Mouse (Mus musculus) cerebellum, postnatal 25 days (tissue): ENCODE measurements around the gene Odf4.
"Not testable (repeated sequence)": the region's sequence is repeated elsewhere in the genome, so short reads cannot be mapped to it uniquely, and the experiment has no call there.

Source experiments
- DNase-seq, 2 experiments: peaks; one replicate each; pipeline ENCODE4 v3.0.0; 2021; ENCODE audit warnings: mixed read lengths in 2 of 2

Odf4 gene

DNA sequence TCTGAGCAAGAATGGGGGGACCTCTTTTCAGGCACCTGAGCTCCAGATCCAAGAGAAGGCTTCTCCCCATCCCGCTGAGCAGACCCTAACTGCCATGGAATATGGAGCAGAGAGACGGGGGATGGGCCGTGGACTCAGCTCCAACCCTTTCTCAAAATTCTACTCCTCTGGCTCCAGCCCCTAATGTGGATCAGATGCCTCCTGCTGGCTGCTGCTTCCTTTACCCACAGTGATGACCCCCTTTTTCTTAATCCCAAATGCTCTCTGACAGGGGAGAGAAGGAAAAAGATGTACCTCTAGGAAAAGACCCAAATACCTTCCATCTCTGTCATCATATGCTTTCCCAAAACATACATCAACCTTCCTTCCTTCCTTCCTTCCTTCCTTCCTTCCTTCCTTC is at the start of gene Odf4:
Gene Odf4, minus strand, starts transcription at position 101 of the 400 bp plus-strand sequence.
- DNase-seq, result no peak

DNA sequence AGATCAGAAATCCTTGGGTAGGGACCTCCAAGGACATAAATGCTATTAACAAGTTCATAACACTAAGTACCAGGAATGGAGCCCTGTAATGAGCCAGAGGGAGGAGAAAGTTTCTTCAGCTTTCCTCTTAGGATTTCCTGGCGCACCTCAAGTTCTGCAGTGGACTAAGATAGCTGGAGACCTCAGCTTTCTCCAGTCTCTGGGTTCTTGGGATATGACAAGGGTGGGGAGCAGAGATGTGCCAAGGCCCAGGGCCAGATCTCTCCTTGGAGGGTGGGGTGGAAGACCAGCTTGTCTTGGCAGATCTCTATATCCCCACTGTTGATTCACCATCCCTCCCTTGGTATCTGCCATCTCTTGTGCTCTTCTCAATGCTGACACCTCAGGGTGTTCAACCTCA is 48.7 kb upstream of the Odf4 start:
- no peak for DNase-seq

DNA sequence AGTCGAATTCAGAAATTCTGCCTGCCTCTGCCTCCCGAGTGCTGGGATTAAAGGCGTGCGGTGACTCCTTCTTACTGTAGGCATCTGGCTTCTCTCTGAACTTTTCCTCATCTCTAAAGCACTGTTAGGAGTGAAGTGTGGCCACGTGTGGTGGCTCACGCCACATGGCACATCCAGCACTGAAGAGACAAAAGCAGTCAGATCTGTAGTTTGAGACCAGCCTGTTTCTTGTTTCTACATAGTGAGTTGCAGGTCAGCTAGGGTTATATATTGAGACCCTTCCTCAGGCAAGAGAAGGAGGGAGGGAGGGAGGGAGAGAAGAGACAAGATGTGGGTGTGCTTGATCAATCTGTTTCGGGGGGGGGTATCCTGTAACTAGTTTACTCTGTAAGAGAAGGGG is 48.2 kb upstream of the Odf4 start, which contains the start of gene Rangrf:
Gene Rangrf, minus strand, starts transcription at position 101 of the 400 bp plus-strand sequence.
- DNase-seq, result no peak

DNA sequence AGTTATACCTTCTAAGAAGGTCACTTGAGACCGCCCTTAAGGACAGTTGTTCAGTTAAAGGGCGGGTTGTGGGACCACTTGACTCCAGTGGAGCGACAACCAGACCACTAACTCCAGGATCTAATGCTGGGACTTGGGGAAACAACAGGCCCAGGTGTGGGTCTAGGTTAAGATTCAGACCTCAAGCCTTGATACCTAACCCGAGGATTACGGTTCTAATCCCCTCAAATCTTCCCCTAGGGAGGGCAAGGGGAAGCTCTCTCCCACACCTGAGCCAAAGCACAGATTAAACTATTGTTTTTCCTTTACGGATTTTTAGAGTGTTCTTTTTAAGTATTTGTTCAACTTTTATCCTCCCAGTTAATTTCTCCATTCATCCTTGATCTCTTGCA is 47.2 kb upstream of the Odf4 start:
- no peak for DNase-seq

DNA sequence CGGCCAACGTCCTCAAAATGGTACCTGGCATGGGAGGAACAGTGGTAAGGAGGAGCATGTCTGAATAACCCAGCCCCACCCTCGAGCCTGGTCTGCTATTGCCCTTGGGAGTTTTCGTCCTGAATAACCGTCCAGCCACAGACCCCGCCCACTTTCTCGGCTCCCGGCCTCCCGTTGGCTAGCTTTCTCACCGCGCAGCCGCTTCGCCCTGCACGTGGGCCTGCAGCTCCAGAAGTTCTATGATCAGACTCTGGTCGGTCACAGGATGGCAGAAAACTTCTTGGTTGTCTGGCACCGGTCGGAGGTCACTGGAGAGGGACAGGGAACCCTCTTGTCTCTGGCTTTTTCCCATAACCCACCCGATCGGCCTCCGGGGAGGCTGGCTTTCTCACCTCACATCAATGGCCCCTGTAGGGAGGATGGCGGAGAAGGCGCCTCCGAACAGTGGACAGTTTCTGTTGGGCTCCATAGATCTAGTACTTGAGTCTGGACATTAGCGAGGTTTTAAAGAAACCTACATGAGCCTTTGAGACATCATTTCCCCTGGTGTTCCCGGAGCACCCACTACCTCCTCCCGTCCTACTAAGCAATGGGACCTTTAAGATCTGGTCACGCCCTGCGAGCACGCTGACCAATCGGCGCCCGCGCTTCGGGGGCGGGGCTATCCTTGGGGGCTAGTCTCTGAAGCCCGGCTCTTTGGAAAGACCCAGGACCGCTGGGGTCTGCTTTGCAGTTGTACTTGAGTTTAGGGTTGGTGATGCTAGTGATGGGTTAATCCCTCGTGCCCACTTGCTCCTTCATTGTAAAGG is 46.6 kb upstream of the Odf4 start:
- DNase-seq, result peak; percentile 86 to 93

DNA sequence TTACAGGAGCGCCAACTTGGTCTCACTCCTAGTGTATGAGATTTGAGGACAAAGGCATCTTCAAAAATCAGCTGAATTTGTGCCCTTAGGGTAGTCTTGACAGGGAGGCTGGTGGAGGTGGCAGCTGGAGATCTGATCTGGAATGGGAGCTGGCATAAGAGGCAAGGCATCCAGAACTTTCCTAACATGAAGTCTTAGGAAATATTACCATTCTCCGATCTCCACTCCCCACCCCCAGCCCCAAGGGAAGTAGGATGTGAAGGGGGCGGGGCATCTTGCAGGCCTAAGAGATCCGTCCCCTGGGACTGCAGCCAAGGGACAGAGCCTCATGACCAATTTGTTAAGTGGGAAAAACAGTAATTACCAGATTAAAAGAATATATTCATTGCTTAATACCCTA is 43.4 kb upstream of the Odf4 start:
- no peak for DNase-seq

DNA sequence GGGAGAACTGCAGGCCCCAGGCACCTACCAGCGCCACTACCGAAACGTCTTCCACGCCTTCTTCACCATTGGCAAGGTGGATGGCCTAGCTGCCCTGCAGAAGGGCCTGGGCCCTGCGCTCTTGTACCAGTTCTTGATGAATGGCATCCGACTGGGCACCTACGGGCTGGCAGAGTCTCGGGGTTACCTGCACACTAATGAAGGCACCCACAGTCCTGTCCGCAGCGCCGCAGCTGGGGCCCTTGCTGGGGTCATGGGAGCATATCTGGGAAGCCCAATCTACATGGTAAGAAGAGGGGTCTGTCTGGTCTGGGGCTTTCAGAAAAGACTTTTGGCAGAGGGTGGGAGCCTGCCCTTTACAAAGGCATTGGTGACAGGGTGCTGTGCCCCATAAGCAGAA is 41.9 kb upstream of the Odf4 start:
- DNase-seq, result peak in 1 of 2 experiments; percentile 17

DNA sequence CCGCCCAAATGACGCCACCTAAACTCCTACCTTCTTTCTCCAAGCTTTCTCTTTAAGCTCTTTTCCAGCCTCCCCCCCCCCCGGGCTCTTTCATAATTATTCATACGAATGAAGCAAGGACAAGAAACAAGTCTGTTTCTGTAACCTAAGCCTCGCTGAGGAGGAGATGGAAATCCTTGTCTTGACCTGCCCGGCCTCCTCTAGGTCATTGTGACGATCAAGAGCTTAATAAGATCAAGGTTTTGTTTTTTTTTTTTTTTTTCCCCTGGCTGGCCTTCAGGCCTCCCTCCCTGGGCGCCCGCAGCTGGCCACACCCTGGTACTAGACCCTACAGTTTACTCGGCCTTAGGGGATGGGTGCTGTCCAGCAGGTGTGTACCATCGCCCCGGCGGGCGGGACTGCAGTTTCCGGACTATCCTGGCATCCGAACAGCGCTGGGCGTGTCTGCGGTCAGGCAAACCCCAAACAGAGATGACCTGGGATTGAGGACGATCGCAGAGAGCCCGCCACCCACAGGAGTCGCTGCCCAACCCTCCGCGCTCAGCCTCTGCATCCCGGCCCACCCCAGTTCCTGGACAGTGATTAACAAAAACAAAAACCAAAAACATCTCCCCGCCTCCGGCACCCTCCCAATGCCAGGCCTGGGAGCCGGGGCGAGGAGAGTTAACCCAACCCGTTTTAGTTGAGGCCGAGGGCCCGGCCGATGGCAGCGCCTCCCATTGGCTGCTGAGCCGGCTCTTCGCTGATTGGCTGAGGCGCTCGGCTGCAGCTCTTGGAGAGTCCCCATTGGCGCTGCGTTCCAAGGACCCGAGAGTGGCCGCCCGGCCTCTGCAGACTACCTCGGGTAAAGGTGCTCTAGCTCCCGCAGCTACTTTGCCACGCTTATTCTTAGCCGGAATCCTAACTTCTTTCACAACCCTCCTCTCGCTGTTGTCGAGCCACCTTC is 40.7 kb upstream of the Odf4 start, which contains the start of gene Slc25a35:
Gene Slc25a35, plus strand, starts transcription at position 795 of the 946 bp plus-strand sequence.
- DNase-seq, result peak; percentile 95 to 96

DNA sequence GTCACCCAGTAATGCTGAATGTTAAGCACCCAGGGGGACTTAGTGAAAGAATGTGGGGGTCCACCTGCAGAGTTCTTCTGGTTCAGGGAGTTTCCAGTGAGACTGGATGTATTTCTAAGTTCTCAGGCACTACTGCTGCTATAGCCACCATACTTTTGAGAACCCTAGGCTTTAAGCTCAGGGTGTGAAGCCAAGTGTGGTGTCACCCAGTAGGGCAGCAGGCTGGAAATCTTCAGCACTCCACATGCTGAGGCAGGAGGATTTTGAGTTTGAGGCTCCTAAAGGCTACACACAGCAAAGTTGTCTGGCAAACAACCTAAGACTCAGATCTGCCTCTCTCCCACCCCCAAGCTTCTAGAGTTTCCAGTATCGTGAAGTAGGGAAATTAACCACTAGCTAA is 39.7 kb upstream of the Odf4 start:
- no peak for DNase-seq

DNA sequence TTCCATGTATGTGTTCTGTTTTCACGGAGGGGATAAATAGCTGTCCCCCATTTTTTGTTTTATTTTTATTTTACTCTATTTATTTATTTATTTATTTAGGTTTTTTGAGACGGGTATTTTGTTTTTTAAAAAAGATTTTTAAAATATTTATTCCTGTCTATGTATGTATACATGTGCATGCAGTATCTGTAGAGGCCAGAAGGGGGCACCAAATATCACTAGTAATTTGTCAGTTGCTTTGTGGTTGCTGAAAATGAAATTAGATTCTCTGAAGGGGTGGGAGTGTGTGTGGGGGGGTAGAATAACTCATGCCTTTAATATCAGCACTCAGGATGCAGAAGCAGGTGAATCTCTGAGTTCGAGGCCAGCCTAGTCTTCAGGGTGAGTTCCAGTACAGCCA is 39.0 kb upstream of the Odf4 start:
- DNase-seq, result peak; percentile 60 to 82

DNA sequence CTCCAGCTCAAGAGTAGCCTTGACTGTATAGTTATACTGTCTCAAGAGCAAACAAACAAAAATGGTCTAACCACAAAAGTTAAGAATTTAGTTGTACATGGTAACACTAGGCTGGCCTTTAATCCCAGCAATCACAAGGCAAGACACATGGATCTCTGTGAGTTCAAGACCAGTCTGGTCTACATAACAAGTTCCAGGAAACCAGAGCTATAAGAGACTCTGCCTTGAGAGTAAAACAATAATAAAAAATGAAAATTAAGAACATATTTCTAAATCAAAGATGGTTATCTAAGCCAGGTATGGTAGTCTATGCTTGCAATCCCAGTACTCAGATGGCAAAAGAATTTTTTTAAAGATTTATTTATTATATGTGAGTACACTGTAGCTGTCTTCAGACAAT is 38.2 kb upstream of the Odf4 start:
- DNase-seq, result no peak

DNA sequence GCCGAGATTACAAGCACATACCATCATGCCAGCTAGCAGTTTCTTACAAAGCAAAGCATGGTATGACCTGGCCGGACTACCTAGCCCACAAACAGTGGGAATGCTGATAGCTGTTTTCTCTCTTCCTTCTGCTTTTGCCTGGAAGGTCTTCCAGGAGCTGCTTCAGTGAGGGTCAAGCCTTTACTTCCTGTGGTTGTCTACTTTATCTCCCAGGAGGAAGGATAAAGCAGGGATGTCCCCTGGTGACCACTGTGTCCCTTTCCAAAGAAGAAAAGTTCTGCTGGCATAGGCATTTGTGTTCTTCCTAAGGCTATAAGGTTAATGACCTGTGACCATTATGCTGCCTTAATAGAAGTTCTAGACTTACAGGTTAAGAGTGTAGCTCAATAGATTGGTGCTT is 36.5 kb upstream of the Odf4 start:
- DNase-seq, result no peak

DNA sequence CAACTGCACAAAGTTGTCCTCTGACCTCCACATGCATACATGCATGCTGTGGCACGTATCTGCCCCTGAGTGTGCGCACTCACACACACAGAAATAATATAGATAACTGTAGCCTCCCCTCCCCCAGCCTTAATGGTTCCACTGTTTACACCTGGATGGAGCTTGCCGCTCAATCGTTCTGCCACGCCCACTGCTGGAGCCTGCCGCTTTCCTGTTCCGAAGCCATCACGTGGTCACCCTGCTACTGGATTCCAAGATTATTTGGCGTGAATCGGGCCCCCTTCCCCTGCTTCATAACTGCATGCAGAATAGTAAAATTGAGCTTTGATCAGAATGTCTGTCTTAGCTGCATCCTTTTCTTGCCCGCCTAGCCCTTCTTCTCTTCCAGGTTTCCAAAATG is 35.3 kb upstream of the Odf4 start:
- DNase-seq, result not testable (repeated sequence)

DNA sequence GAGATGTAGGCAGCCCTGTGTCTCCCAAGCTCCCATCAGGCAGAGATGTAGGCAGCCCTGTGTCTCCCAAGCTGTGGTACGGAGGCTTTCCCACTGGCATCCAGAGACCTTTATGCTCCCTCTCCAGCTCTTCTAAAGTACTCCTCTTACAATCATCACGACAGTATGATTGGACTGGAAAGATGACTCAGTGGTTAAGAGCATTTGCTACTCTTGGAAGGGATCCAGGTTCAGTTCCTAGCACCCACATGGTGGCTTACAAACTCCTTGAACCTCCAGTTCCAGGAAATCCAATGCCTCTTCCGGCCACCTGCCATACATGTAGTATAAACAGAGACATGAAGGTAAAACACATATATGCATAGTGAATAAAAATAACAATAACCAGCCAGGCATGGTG is 34.7 kb upstream of the Odf4 start:
- no peak for DNase-seq

DNA sequence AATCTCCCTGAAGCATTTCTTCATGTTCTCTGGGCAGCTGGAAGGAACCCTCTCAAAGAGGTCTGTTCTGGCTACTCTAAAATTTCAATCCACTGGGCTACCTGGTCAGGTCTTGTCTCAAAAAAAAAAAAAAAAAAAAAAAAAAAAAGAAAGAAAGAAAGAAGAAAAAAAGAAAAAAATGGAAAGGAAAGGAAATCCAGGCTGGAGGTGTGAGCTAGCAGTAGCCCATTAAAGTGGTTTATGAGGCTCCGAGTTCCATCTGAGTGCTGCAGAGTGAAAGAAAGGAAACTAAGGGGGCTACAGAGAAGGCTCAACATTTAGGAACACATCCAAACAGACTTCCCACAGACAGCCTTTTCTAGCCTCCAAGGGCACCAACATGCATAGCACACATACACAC is 31.1 kb upstream of the Odf4 start:
- no peak for DNase-seq

DNA sequence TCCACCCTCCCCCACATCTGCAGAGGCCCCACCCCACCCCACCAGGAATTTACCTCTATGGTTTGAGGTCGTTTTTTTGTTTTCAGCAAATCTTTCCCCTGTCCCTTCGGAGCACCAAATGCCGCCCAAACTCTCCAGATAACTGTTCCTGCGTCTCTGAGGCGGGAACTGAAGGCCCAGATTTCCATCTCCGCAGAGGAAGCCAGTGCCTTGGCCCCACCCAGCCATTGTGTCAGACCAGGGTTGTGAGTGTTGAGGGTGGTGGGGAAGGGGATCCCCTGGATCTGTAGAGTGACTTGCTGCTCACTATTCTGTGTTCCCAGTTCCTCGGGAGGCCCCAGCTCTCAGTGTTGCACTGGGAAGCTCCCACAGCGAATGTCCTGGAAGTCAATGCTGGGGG is 30.4 kb upstream of the Odf4 start, which contains the start of gene Arhgef15:
Gene Arhgef15, minus strand, starts transcription at position 173 of the 400 bp plus-strand sequence.
- no peak for DNase-seq

DNA sequence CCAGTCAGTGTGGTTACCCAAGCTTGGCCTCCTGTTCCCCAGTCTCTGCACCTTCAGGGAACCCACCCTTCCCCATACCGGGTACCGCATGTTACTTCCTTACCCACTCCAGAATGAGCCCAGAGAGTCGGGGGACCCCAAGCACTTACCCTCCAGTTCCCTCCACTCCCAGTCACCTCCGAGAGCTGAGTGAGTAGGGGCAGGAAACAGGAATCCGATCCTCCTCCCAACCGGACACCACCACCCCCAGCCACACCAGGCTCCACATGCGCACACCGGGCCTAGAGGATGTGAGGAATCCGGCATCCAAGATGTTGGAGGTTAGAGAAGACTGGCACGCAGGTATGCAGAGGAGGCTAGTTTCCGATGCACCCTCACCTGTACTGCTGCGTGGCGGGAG is 29.8 kb upstream of the Odf4 start:
- DNase-seq, result no peak

DNA sequence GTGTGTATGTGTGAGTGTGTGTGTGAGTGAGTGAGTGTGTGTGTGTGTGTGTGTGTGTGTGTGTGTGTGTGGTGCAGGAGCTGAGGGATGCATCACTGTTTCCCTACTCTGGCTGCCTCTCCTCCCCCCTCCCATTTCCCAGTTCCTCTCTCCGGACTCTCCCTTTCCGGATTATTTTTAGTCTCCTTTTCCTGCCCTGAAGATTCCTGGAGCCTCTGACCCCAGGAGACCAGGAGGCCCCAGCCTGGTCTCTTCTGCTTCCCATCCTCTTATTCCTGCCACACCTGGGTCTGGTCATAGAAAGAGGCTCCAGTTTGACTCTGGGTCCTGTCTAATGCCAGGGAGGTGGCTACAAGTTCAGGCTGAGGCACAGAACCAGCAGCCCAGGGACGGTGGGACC is 29.2 kb upstream of the Odf4 start:
- no peak for DNase-seq

DNA sequence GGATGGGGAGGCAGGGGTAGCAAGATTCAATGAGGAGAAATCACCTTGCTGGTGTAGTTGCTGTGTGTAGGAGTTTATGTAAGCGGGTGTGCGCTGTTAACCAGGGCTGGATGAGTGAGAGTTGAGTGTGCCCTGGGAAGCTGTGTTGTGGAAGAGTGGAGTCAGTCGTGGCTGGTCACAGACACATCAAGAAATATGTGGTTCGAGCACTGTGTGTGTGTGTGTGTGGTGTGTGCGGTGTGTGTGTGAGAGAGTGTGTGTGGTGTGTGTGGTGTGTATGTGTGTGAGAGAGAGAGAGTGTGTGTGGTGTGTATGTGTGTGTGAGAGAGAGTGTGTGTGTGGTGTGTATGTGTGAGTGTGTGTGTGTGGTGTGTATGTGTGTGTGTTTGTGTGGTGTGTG is 28.6 kb upstream of the Odf4 start:
- DNase-seq, result no peak

DNA sequence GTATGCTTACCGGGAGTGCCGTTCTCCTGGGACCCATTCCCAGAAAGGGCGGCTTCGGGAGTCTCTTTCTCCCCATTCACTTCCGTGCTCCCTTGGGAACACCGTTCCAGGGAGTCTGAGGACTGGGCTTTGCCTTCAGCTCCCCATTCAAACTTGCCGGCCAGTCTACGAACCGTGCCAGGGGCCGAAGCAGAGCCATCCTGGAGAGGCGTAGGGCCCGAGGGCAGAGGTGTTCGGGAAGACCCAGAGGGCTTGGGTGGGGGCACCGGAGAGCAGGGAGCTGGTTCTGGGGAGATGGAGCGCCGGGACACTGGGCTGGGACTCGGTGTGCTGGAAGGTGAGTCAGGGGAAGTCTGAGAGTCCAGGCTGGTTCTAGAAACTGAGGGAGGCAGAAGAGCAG is 27.5 kb upstream of the Odf4 start:
- no peak for DNase-seq

DNA sequence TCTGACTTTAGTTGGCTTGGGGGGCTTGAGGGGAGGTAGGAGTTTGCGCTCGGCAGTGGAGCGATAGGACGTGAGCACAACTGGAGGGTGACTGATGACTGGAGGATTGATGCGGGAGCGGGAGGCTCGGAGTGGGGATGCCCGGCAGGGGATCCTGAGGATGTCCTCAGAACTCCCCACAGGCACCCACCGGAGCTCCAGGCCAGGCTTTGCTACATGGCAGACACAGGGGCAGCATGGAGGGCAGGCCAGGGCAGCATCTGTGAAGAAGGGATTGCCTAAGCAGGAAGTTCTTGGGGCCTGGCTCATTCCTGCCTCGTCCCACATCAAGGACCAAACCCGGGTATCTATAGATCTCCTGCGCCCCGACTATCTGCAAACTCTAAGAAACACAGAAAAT is 27.0 kb upstream of the Odf4 start:
- no peak for DNase-seq

DNA sequence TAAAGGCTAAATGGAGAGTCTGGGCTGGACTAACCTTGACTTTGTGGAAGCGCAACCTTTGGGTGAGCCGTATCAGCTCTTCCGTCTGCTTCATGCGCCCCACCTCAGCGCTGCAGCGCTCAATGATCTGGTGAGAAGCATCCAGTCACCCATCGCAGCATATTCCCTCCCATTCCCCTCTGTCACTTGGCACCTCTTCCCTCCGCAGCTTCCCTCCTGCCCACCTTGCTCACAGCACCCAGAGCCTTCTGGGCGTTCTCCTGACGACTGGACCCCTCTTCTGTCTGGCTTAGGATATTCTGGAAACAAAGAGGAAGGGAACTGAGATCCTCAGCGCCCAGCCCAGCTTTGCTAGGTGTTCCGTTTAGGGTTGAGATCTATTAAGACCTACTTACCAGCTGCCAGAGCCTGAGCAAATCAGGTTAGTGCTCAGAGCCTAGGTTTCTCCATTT is 20.7 kb upstream of the Odf4 start:
- peak; percentile 69 to 77 for DNase-seq

DNA sequence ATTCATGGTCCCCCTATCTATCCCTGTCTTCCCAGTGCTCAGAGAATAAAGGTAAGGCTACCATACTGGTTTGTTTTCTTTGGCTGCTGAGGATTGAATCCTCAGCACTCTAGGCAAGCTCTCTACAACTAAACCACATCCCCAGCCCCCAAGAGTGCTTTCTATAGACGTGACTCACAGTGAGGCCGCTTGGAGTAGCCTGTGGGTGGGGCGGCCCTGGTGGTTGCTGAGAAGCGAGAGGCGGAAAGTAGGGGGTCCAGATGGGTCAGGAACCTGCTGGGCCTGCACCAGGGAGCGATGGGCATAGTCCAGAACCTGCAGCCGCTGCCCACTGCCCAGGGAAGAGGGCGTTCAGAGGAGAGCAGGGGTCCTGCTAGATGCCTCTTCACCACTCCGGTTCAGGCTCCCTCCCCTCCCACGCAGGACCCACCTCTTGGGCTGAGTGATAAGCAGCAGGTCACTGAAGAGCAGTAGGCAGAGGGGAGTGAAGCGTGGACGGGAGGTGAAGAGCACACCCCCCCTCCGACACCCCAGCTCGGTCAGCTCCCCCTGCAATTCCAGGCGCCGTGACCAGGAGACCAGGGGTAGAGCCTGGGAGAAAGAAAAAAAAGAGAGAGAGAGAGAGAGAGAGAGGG is 20.0 kb upstream of the Odf4 start:
- peak; percentile 36 to 39 for DNase-seq
